Mouse (Mus musculus): ENCODE measurements around the gene Gabbr1. TPM values are rescaled to one million over a fixed set of nuclear protein-coding genes. Genes with fewer than 3 reads are reported as not detected.
"Not testable (repeated sequence)": the region's sequence is repeated elsewhere in the genome, so short reads cannot be mapped to it uniquely, and the experiment has no call there.

The Gabbr1 gene
- polyA plus RNA-seq, 1 experiment: 0.90 TPM

DNA sequence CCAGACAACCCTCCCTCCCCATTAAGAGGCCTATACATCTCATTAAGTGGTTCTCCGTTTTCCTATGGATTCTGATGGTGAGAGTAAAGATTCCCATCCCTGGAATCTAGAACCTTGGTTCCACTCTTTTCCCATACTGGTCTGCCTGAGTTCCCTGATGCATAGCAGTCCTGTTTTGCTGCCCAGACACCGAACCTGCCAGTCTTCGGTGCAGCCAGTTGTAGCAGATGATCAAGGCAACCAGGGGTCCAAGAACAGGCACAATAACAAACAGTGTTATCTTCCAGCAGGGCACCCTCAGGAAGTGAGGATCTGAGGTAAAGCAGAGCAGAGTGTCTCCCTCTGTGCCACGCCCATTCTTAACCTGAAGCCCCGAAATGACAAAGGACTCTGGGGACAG is 33.6 kb upstream of the Gabbr1 start:
- TF ChIP-seq POLR2A (IDR thresholded peaks at IDR 0.05; ENCODE audit: borderline replicate concordance, low read depth, low read length): no peak
- TF ChIP-seq CTCF (IDR thresholded peaks at IDR 0.05; ENCODE audit: low read depth, low read length): no peak
- no peak overlapping the region for H3K27ac ChIP-seq (ENCODE audit: insufficient read depth, low read depth, low read length)
- H3K4me3 ChIP-seq (ENCODE audit: insufficient read depth, low read length): no peak overlapping the region
- no peaks in the 10 kb centered on the region for H3K4me1 ChIP-seq (ENCODE audit: control insufficient read depth, insufficient read depth, low read length)

- no peak overlapping the region for H3K4me3 ChIP-seq (ENCODE audit: insufficient read depth, low read length)
- TF ChIP-seq POLR2A (IDR thresholded peaks at IDR 0.05; ENCODE audit: borderline replicate concordance, low read depth, low read length): no peak
- TF ChIP-seq CTCF (IDR thresholded peaks at IDR 0.05; ENCODE audit: low read depth, low read length): no peak
Measured at GRCm38 (mm10) chr17:37016333-37016732, 29.4 kb upstream of the Gabbr1 start.

GRCm38 (mm10) chr17:37018328-37018727 is 27.4 kb upstream of the Gabbr1 start:
- Histone ChIP-seq H3K4me1 (ENCODE audit: control insufficient read depth, insufficient read depth, low read length) (no peaks in the 10 kb centered on the region), H3K4me3 (ENCODE audit: insufficient read depth, low read length) (no peak overlapping the region), H3K27ac (ENCODE audit: insufficient read depth, low read depth, low read length) (no peak overlapping the region)
- TF ChIP-seq CTCF (IDR thresholded peaks at IDR 0.05; ENCODE audit: low read depth, low read length): no peak

More at GRCm38 (mm10) chr17:37016333-37016732, 29.4 kb upstream of the Gabbr1 start:
- no peak overlapping the region for H3K27ac ChIP-seq (ENCODE audit: insufficient read depth, low read depth, low read length)
- no peaks in the 10 kb centered on the region for H3K4me1 ChIP-seq (ENCODE audit: control insufficient read depth, insufficient read depth, low read length)

DNA sequence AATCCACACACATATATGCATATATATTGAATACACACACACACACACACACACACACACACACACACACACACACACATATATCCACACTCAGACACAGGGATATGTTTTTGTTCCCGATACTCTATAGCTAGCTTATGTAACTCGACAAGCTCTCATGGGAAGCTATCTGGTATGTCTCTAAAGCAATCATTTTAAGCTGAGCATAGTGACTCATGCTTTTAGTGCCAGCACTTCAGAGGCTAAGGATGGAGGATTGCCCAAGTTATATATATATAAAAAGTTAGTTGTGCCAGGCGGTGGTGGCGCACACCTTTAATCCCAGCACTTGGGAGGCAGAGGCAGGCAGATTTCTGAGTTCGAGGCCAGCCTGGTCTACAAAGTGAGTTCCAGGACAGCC is 26.5 kb upstream of the Gabbr1 start:
- H3K4me3 ChIP-seq (ENCODE audit: insufficient read depth, low read length); H3K27ac ChIP-seq (ENCODE audit: insufficient read depth, low read depth, low read length); H3K4me1 ChIP-seq (ENCODE audit: control insufficient read depth, insufficient read depth, low read length): not testable (repeated sequence)

DNA sequence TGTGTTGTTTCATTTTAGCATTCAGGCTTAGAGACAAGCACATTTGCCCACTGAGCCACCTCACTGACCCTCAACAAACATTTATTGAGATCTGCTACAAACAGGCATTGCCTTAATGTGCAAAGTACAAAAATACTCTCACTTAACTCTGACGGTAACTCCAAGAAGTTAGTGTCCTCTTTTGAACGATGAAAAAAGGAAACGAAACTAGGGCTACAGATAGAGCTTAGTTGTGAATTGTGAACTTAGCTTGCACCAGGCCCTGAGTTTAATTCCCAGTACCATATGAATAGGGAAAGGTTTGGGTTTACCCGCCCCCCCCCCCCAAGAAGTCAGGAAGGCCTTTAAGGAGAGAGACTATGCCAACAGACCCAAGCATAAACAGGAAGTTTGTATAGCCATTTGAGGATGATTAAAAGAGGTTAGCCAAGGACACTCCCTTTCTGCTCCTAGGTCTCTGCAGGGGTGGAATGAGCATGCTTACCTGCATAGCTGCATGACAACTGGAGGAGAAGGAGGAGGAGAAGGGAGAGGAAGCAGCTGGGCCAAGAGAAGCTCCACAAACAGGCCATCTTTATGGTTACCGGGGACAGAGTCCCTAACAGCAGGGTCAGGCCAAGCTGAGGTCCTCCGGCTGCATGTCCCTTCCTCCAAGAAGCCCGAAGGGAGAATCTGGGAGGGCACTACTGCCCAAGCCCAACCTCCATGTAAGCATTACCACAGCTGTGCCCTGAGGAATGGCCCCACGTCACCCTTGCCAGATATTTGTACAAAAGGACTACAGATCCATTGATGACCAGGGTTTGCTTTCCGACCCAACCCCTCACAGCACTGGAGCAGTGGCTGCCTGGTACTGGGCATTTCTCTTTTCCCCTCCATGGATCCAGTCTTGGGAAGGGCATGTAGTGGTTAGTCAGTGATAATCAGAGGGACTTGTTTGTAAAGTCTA is 22.9 kb upstream of the Gabbr1 start, which contains the start of gene Mog:
TSS of gene Mog (minus strand) at position 771 of the 949 bp plus-strand sequence.
- TF ChIP-seq CTCF (IDR thresholded peaks at IDR 0.05; ENCODE audit: low read depth, low read length): no peak
- no peak for TF ChIP-seq POLR2A (IDR thresholded peaks at IDR 0.05; ENCODE audit: borderline replicate concordance, low read depth, low read length)
- no peaks in the 10 kb centered on the region for H3K4me1 ChIP-seq (ENCODE audit: control insufficient read depth, insufficient read depth, low read length)
- H3K4me3 ChIP-seq (ENCODE audit: insufficient read depth, low read length): no peak within 1 kb of the TSS
- H3K27ac ChIP-seq (ENCODE audit: insufficient read depth, low read depth, low read length): no peak within 1 kb of the TSS

DNA sequence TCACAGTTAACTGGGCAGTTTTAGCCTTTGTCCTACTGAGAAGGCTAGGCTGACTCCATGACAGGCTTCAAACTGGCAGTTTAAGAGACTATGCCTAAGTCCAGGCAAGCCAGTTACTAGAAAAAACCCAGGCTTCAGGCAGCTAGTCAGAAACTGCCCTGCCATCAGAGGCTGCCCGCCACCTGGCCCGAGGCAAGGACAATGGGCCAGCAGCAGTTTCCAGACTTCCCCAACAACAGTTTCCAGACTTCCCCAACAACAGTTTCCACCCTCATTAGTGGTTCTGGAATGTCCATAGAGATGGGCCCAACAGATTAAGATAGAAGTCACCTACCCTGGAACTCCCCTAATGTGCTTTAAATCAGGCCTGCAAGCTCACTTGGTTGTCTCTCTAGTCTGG is 19.3 kb upstream of the Gabbr1 start:
- Histone ChIP-seq H3K27ac (ENCODE audit: insufficient read depth, low read depth, low read length) (no peak overlapping the region), H3K4me3 (ENCODE audit: insufficient read depth, low read length) (no peak overlapping the region), H3K4me1 (ENCODE audit: control insufficient read depth, insufficient read depth, low read length) (no peaks in the 10 kb centered on the region)
- no peak for TF ChIP-seq POLR2A (IDR thresholded peaks at IDR 0.05; ENCODE audit: borderline replicate concordance, low read depth, low read length)
- TF ChIP-seq CTCF (IDR thresholded peaks at IDR 0.05; ENCODE audit: low read depth, low read length): no peak

GRCm38 (mm10) chr17:37027486-37027885 is 18.3 kb upstream of the Gabbr1 start:
- H3K27ac ChIP-seq (ENCODE audit: insufficient read depth, low read depth, low read length): no peak overlapping the region
- no peaks in the 10 kb centered on the region for H3K4me1 ChIP-seq (ENCODE audit: control insufficient read depth, insufficient read depth, low read length)
- TF ChIP-seq POLR2A (IDR thresholded peaks at IDR 0.05; ENCODE audit: borderline replicate concordance, low read depth, low read length) (no peak), CTCF (IDR thresholded peaks at IDR 0.05; ENCODE audit: low read depth, low read length) (no peak)
- no peak overlapping the region for H3K4me3 ChIP-seq (ENCODE audit: insufficient read depth, low read length)

- H3K4me1 ChIP-seq (ENCODE audit: control insufficient read depth, insufficient read depth, low read length): no peaks in the 10 kb centered on the region
- H3K27ac ChIP-seq (ENCODE audit: insufficient read depth, low read depth, low read length): no peak overlapping the region
- no peak overlapping the region for H3K4me3 ChIP-seq (ENCODE audit: insufficient read depth, low read length)
- TF ChIP-seq POLR2A (IDR thresholded peaks at IDR 0.05; ENCODE audit: borderline replicate concordance, low read depth, low read length): no peak
- no peak for TF ChIP-seq CTCF (IDR thresholded peaks at IDR 0.05; ENCODE audit: low read depth, low read length)
Measured at GRCm38 (mm10) chr17:37028212-37028611, 17.6 kb upstream of the Gabbr1 start.

GRCm38 (mm10) chr17:37028683-37029120 is 17.1 kb upstream of the Gabbr1 start:
- TF ChIP-seq POLR2A (IDR thresholded peaks at IDR 0.05; ENCODE audit: borderline replicate concordance, low read depth, low read length) (no peak), CTCF (IDR thresholded peaks at IDR 0.05; ENCODE audit: low read depth, low read length) (no peak)
- H3K4me3 ChIP-seq (ENCODE audit: insufficient read depth, low read length): peak overlapping the region; percentile 30; the same call in 1 of the 2 replicates
- H3K27ac ChIP-seq (ENCODE audit: insufficient read depth, low read depth, low read length): no peak overlapping the region
- no peaks in the 10 kb centered on the region for H3K4me1 ChIP-seq (ENCODE audit: control insufficient read depth, insufficient read depth, low read length)

DNA sequence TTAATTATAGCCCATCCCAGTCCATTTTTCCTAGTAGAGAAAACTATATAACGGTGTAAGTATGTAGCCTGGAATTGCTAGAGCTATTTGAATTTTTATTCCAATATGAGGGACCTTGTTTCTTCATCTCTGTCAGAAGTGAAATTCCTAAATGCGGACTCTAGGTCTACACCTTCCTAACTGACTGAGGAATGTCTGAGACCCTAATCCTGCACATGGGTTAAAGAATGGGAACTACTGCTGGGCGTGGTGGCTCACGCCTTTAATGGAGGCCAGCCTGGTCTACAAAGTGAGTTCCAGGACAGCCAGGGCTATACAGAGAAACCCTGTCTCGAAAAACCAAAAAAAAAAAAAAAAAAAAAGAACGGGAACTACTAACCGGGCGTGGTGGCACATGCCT is 16.6 kb upstream of the Gabbr1 start:
- TF ChIP-seq CTCF (IDR thresholded peaks at IDR 0.05; ENCODE audit: low read depth, low read length): no peak
- TF ChIP-seq POLR2A (IDR thresholded peaks at IDR 0.05; ENCODE audit: borderline replicate concordance, low read depth, low read length): no peak
- H3K4me3 ChIP-seq (ENCODE audit: insufficient read depth, low read length): no peak overlapping the region
- H3K4me1 ChIP-seq (ENCODE audit: control insufficient read depth, insufficient read depth, low read length): no peaks in the 10 kb centered on the region
- no peak overlapping the region for H3K27ac ChIP-seq (ENCODE audit: insufficient read depth, low read depth, low read length)
